Mouse (Mus musculus) granulocyte monocyte progenitor cell, adult 5-6 weeks (primary cell): ENCODE data around the gene Ano6. TPM values are rescaled to one million over a fixed set of nuclear protein-coding genes. Genes with fewer than 3 reads are reported as not detected.

Experiments used
- ATAC-seq: replicated peaks from 2 replicates; pipeline ENCODE4 v1.8.0; 2016; ENCODE audit warnings: mild to moderate bottlenecking, moderate TSS enrichment, inconsistent platforms; ENCODE audit not compliant: poor library complexity, severe bottlenecking
- total RNA-seq, 2 experiments: library from RNA; stranded (forward) in 1 of 2; stranded (reverse) in 1 of 2; fragments of 200-712, 200-1000 nt in 1 of 2; fragments of >200 nt in 1 of 2; fragmentation: Nextera tagmentation in 1 of 2; gene quantifications; 2 replicates each; pipeline ENCODE4 v1.2.3; 2014 to 2017

The Ano6 gene
- total RNA-seq, 2 experiments from 2014 or later, result 25.3 to 28.7 TPM

DNA sequence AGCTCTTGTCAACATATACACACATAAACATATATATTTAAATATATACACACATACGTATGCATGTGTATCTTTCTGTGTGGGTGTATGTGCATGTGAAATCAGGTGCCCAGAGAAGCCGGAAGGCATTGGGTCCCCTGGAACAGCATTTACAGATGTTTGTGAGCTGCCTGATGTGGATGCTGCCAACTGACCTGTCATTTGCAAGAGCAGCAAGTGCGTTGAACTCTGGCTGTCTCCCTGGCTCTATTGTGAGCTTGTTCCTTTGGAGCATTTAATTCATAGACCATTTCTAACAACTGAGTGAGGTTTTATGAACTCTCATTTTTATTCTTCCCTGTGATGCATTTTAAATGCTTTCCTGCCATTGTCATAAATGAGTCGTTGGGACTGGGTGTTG lies 91.8 kb downstream of the Ano6 start:
- ATAC-seq, result no peak

DNA sequence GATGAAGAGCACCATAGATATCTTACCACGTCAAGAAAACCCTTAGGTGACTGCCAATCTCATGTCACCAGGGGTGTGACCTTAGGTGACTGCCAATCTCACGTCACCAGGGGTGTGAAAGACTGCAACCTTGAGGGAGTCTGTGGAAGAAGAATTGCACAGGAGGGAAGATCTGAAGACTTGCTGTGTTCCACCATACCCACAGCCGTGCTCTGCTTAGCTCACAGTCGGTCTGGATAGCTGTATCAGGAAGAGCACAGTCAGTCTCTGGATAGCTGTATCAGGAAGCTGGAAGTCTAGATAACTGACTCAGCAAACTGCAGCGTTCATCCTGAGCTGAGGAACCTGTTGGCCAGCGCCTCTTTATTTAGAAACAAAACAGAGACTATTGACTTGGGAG lies 92.9 kb downstream of the Ano6 start:
- peak; percentile 15 for ATAC-seq

DNA sequence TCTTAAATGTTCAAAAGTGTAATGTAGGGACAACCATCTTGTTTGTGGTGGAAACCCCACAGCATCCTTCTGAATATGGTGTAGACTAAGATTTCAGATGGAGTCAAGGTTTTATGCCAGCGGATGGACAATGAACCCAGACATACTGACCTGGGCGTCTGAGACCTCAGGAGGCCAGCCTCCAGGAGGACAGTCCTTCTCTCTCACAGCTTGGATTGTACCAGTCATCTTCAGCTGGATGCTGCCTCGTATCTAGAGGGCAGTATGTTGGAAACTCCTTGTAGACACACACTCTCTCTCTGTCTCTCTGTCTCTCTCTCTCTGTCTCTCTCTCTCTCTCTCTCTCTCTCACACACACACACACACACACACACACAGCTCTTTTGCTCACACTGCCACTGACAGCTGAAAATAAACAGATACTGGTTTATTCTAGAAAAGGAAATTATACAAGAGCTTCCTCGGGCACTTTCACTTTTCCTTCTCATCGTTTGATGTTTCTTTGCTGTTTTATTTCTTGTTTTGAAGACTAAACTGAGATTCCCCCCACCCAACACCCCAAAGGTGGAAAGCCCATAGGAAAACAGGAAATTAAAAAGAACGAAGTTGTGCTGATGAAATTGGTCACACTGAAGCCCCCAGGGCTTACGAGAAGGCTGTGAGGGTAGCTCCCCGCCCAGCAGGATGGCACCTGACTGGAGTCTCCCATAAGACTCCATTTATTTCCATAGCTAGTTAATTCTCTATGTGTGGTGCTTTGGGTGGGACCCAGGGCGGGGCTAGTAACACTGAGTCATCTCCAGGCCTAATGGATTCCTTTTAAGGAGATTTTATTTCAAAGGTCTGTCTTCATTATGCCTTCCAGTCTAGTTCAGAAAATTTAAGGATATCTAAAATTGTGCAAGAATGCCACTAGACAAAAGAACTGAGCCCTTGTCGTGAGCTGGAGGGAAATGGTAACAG lies 94.3 kb downstream of the Ano6 start:
- ATAC-seq, result 0 out of 2 replicates have a peak, but pooled peaks have one; percentile 14

DNA sequence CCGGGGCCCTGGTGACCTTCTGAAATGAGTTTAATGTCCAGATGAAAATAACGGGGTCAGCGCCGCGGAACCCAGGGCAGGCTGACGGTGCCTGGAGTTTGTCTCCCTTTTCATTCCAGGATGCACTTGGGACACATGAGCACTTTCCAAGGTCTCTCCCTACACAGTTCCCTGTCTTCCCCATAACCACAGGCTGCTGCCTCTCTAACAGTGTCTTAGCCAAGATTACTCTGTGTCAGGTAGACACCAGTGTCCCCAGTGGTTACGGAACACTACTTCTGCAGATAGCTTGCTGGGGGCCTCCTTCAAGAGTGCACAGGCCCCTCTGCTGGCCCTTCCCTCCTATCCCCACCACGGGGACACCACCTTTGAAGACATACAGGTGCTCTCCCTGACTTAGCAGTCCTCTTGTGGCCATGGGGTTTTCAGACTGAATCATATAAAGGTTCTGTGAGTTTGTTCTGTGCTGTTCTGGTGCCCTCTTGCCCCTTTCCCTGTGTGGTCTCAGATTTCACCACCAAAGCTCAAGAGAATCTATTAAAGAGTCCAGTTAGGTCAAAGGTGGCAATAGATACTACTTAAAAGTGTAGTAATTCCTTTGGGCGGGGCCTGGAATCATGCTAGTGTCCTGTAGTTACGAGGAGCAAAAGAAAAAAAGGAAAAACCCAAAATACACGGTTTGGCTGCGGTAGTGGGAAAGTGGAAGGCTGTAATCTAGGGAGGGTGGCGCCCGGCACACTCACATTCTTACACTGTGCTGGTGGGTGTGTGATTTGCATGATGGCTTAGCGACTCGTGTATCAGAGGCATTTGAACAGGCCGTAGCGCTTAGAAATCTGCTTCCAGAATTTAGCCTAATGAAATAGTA lies 95.5 kb downstream of the Ano6 start:
- 0 out of 2 replicates have a peak, but pooled peaks have one; percentile 11 for ATAC-seq

DNA sequence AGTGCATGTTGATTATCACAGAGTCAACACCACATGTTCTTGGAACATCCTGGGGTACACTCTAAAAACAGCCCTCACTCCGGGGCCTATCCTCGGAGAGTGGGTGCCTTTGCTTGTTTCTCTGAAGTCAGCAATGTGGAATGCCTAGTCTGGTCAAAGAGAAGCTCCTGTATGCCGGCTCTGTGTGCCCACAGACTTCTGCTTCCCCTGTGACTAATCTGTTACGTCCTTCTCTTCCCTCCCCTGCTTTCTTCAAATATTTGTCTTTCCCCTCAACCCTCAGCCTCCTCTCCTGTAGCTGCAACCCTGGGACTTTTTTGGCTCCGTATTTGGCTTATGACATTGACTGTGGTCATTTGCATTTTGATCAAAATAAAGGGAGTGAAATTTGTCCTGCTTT lies 96.7 kb downstream of the Ano6 start:
- peak; percentile 52 for ATAC-seq

DNA sequence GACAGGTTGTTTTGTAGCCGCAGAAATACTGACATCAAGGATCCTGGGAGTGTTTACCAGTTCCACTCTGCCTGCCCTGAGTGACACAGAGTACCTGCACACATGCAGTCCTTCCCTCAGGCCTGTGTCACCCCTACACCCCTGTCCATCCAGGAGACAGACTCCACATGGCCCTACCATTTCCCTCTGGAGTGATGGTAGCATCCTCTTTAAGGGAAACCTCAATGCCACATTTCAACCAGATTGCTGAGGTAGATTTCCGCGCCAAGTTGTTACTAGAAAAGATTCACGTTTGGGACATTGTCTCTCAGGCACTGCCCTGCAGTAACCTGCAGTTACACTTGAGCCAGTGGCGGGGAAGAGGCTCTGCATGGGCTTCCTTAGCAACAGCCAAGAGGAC lies 97.9 kb downstream of the Ano6 start:
- no peak for ATAC-seq

DNA sequence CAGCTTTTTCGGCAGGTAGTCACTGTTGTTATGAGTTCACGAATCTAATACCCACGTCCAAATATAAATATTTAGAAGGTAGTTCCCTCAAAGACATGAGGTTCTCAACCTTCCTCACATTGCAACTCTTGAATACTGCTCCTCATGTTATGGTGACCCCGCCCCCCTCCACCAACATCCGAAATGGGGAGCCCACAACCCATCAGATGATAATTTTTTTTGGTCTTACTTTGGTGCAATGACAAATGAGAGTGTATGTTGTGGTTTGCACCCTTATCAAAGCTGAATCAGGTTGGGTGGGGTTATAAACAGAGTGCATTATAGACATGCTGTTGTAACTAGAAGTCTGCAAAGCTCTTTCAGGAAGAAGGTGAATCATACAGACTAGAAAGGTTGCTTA lies 99.7 kb downstream of the Ano6 start:
- ATAC-seq, result no peak

DNA sequence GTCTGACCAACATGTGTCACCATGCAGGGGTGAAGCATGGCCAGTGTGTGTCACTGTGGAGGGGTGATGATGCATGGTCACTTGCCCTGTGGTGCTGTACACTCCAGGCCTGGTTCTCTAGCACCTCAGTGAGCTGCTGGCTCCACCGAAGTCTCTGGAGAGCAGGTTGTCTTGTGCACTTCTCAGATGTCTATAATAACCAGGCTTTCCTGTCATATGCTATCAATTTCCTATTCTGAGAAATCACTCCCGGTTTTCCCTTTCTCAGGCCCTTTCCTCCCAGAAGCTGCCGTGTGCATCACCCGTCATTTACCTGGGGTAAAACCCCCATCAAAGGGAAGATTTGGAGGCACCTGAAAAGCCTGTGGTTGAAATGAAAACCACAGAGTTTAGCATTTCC lies 101.5 kb downstream of the Ano6 start:
- peak; percentile 42 for ATAC-seq

DNA sequence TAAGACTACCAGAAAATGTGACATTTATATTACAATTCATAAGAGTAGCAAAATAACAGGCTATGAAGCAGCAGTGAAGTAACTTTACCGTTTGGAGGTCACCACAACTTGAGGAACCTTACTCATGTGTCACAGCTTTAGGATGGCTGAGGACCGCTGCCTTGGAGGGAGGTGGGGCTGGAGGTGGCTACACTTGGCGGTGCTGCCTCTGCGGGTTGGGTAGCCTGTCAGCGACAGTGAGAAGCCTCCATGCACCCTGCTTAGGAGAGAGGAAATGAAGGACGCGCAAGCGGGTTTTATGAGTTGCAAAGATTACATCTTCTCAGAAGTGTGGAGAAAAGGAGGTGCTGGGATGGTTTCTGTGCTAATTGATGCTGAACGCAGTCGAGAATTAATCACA lies 102.3 kb downstream of the Ano6 start:
- peak; percentile 47 for ATAC-seq

DNA sequence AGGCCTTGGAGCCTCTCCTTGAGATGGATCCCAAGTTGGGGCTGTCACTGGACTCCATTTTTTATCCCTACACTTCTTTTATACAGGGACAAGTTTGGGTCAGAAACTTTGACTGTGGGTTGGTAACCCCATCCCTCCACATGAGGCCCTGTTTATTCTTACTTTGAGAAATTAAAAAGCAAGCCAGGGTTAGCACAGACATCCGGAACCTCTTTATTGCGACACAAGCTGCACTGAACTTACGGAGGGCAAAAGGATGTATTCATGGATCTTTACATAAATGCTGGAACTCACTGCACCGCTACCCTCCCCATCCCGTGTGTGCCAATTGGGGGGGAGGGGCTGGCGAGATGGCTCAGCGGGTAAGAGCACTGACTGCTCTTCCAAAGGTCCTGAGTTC lies 105.1 kb downstream of the Ano6 start:
- ATAC-seq, result peak; percentile 55; the same call in 1 of the 2 replicates

DNA sequence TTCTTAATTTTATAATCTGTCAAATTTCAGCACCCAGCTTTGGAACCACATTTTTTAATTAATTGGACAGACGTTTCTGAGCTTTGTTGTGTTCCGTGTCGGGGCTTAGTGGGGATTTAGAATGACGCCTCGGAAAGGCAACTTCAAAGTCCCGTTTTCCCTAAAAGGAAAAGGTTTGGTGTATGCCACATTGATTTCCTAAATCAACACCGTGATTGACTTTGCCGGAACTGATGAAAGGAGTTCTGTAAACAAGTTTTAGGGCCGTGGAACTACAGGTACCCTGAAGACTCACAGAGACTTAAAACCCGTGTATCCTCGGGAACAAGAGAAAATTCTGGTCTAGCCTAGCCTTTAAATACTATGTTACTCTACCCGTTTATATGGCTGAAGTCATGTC lies 107.0 kb downstream of the Ano6 start:
- no peak for ATAC-seq

DNA sequence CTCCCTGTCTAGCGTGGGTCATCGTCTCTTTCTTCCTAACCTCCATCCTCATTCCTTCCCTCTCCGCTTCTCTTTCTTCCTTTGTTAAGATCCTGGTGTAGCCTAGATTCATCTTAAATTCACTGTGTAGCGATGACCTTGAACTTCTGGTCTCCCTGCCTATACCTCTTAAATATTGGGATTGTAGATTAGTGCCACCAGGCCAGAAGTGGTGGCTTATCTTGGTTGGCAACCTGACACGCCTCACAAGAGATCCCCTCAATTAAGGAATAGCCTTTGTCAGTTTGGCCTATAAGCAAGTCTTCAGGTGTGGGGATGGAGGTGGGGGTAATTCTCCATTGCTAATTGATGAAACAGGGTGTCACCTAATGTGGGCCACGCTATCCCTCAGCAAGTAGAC lies 107.8 kb downstream of the Ano6 start:
- ATAC-seq, result no peak

DNA sequence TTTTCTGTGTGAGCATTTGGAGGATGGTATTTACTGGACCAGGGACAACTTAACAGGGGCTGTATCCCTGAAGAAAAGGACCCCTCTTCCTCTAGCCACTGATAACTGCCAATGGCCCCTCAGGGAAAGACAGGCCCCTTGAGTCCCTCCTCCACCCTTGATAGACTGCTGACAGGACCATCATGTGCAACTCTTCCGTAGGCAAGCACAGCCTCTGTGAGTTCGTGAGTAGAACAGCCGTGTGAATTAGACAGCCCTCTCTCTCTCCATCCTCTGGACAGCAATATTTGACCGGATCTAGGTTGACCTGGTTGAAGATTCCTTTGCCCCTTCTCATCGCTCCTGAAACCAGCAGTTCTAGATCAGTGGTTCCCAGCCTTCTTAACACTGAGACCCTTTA lies 111.8 kb downstream of the Ano6 start:
- no peak for ATAC-seq

DNA sequence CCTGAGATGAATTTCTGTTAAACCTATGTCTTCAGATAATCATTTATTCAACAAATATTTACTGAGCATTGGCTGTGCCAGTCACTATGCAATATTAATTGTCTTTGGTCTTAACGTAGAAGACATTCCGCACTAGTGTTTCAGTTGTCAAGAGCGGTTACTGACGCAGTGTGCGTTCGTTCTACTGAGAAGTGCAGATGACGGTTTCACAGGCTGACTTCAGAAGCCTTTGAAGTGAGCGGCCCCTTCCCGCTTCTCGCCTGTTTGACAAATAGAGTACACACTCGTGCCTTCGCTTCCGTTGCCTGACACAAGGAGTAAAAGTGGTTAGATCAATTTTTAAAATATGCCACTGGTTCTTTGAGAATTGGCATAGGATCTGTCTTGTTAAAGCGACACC lies 113.6 kb downstream of the Ano6 start:
- no peak for ATAC-seq

DNA sequence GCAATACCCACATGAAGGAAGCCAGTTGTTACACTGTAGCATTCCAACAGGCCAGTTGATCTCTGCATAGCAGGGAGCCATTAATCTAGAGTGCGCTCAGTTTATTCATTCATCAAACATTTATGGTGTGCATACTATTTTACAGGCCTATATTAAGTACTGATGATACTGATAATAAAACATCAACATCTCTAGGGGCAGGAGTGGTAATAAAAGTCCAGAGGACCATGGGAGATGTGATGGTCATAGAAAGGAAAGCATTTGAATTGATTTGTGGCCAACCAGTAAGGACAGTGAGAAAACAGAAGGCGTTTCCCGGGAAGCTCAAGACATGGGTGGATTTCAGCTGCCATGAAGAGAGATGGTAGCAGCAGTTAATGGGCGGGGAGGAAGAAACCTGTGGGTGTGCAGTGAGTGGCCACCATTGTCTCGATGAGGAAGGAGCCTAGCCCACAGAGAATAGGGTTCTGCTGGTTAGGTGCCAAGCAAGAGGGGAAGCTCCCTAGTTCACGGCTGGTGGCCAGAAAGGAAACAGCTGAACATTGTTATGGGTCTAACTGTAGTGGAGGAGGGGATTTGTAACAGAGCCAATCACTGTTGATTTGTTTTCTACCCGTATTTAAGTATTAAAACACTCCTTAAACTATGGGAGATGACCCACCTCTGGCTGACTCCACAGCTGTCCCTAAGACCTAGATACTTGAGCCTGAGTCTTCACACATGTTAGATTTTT lies 115.5 kb downstream of the Ano6 start:
- ATAC-seq, result peak; percentile 89

DNA sequence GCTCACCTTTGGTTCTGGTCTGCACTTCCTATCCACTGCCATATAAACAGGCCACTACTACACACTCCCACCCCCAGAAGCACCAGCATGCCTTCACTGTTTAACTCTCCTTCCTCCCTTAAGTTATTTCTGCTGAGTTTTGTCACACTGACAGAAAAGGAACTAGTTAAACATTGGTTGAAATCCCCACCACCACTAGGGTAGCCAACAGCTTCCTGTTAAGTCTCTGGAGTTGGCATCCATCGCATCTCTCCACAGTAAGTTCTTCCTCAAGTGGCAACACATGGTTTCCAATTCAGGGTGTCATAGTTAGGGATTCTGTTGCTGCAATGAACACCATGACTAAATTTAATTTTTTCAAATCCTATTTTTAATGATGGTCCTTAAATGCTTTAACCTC lies 116.2 kb downstream of the Ano6 start:
- peak; percentile 67 for ATAC-seq

DNA sequence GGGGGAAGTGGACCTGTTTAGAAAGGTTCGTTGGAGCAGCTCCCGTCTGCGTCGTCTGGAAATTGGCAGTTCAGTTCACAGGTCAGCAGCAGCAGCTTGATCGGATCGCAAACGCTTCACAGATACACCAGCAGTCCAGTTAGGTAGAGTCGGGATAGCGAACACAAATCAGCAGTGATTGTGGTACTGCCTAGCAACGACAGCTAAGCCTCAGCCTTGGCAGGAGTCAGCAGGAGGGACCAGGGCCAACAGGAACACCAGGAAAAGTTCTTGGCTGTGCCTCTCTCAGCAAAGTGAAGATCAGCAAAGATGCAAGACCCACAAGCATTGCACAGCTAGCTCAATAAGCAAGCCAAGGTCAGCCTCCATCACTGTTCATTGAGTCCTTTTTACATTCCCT lies 116.7 kb downstream of the Ano6 start:
- no peak for ATAC-seq

DNA sequence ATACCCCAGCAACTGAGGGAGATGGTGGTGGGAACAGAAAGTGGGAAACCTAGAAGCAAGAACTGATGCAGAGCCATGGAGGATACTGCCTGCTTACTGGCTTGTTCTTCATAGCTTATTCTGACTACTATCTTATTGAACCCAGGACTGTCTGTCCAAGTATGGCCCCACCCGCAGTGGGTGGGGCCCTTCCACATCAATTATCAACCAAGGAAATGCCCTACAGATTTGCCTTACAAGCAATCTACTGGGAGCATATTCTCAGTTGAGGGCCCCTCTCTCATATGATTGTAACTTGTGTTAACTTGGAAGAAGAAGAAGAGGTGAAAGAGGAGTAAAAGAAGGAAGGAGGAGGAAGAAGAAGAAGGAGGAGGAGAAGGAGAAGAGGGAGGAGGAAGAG lies 117.3 kb downstream of the Ano6 start:
- no peak for ATAC-seq

DNA sequence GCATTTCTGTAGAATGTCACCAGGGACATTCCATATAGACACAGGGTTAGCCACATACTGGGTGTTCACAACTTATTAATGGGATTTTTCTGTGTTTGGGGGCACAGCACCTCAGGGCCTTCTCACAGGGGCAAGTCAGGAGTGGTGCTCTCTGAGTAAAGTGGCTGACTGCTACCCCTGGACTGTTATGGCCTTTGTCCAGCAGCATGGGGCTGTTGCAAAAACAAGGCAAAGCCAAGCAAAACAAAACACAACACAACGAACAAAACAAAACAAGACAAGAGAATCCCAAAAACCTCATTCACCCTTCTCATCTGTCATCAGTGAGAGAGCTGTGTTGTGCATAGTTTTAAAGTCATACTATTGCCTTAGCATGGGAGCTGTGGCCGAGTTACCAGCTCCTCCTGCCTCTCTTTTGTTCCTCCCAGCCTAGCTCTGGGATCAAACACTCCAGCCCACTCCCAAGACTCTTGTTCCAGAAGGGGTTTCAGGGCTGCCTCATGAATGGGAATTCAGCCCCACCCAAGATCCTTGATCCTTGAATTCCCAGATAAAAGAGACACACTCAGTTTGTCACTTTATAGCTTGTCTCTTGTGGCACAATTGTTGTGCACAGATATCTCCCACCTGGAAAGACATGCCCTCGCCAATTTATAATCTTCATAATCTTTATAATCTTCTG lies 119.6 kb downstream of the Ano6 start:
- ATAC-seq, result no peak

DNA sequence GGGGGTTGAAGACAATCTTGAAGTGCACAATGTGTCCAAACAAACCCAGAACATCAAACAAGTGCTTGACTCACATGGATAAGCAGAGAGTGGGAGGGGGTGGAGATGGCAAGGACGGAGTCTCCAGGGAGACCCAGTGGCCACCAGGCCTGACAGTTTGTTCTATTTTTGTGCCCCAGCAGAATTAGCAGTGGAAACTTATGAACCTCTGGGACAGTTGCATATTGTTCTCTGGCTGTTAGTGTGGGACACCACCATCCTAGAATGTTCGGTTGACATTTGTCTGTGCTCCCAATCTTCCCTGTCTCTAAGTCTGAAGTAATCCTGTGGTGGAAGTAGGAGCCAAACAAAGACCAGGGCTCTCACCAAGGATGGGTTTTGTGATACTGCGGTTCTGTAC lies 124.3 kb downstream of the Ano6 start:
- no peak for ATAC-seq
